Mouse (Mus musculus) MN1 (cell line): ENCODE measurements around the gene Prkar1a.
"Not testable (repeated sequence)": the region's sequence is repeated elsewhere in the genome, so short reads cannot be mapped to it uniquely, and the experiment has no call there.

Experiments
- DNase-seq: peaks from one replicate; pipeline ENCODE4 v3.0.0-alpha.2; 2016; ENCODE audit warnings: low spot score

Prkar1a gene

DNA sequence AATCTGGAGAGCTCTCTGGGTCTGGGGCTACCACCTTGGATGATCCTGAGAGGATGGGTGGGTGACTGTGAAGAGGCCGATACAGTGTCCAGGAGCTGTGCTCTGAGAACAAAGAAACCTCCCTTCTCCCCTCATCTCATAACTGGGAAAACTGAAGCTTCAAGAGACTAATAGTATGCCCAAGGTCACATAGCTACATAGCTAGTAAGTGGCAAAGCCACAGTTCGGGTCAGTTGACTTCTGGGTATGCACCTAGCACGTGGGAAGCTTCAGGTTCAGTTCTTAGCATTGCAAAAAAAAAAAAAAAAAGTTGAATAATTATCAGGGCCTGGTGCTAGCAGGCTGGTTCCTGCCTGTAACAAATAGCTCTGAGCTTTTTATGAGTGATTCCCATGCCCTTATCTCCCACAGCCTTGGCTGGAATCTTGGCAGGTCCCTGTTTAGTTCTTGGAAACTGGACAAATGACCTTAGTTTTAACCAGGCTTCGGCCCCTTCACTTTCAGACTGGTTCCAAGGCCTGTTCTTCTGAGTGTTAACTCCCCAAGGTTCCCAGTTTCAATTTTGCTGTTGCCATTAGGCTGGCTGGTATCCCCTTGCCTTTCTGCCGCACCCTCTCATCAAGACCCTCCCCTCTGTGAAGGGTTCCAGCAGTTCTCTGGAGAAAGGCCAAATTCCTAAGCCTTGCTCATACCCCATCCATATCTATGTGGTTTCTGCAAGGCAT, 7.5 kb upstream of the Prkar1a start:
- DNase-seq, result no peak

DNA sequence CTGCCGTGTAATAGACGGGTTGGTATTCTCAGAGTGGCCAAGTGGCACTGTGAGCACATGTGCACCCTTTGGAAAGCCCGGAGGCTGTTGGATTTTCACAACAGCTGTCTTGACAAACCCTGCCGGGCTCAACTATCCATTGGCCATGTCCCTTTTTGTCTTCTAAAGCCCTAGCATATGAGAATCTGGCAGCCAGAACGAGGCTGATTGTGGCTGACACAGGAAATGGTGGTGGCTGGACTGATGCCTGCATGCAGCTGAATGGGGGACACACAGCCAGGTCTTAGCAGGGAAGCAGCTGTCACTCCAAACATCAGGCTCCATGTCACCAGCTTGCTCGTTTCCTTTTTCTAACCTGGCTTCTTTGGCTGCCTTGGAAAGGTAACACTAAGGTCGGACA, 695 bp upstream of the Prkar1a start:
- DNase-seq, result no peak

DNA sequence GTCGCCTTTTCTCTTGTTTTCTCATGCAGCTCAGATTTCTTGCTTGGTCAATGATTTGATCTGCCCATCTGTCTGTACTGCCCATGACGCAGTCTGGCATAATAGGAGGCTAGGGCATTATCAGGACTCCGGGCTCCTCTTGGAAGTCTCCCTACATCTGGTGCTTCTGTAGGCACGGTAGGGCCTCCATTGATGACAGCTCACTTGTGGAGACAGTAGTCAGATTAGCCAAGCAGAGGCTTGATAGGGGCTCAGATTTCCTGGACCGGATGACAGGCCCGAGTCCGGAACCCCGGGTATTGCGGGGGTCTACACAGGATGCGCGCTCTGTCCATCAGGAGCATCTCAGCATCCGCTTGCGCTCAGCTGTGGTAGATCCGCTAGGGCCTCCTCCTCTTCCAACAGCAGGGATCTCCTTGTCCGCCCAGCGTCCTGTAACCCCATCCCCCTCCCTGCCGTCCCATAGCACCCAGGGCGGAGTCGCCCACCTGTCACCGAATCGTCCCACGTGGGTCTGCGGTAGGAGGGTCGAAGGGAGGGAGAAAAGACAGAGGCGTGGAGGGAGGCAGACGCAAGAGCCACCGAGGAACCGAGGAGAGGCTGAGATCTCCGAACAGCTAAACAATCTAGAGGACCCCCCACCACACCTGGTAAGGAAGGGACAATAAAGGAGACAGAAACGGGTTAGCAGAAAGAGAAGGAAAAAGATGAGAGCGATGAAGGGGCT, 933 bp downstream of the Prkar1a start:
- peak; percentile 93 for DNase-seq

DNA sequence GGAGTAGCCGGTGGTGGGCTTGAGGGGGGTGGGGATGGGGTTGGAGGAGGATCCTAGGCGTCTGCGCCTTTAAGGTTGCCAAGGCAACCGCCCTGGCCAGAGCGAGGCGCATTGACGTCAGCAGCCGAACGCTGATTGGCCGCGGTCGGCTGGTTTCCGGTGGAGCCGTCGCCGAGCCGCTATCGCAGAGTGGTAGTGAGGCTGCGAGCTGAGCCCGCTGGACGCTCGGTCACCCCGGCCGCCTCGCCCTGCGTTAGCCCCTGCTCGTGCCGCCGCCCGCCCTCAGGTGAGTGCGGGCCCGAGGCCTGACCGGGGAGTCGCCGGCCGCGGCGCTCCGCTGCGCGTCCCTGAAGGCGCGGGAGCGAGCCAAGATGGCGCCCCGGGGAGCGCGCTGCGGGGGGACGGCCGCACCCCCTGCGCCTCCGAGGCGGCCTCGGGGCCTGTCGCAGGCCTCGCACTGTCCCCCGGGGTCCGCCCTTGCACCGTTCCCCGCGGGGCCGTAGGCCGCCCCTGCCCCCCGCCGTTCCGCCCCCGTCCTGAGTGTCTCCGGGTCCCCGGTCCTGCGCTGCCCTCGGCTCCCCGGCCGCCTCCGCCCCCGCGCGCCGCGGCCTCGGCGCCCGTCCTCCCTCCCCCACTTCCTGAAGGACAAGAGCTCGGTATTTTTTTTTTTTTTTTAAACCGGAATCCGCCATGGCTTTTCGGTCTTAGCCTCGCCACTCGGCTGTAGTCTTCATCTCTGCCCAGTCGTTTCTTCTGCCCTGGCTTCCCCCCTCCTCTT, 1.8 kb downstream of the Prkar1a start:
- peak; percentile 96 for DNase-seq

DNA sequence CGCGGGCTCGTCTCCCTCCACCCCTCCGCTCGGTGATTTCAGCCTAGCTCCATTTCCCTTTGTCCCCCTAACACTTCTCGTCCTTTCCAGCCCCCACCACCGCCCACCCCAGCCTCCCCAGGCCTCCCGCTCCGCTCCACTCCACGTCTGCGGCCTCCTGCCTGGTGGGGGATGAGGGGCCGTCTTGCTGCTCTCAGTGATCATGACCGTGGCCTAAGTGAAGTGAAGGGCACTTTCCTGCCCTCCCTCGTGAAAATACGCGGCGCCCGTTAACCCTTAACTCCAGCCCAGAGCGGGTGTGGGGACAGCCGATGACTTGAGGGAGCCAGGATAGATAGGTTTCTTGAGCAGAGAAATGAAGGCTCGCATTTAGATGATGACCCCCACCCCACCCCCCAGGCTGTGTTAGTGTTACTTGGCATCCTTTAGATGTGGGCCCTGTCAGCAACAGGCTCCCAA, 2.4 kb downstream of the Prkar1a start:
- DNase-seq, result no peak

DNA sequence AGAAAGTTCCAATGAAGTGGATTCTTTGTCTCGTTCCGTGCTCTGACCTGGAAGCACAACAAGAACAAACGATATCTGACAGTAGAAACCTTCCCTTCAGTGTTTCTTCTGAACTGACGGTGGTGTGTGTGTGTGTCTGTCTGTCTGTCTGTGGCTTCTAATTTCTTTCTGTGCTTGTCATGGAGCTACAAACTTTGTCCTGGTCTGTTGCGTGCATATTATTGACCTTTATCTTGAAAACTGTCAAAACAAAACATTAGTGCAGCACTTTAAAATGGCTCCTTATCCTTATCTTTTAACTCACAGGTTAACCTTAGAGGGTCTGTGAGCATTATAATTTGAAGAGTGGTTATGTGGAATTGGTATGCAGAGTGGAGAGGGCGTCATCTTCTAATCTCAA, 3.3 kb downstream of the Prkar1a start:
- no peak for DNase-seq

DNA sequence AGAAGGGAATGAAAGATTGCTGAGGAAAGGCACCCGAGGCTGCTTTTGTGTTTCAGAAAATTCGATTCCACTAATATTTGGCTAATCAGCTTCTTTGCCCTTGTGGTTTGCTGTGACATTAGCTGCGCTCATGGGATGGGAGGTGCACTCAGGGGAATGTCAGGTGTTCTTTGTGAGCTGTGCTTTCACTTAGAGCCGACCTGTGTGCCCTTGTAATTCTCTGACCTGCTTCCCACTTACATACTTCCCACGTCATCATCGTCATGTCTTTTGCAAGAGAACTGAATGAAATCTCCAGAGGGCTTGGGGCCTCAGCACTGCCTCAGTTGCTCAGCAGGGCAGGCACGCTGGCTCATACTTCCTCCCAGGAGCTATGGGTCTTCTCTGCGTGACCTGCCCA, 4.0 kb downstream of the Prkar1a start:
- DNase-seq, result no peak

DNA sequence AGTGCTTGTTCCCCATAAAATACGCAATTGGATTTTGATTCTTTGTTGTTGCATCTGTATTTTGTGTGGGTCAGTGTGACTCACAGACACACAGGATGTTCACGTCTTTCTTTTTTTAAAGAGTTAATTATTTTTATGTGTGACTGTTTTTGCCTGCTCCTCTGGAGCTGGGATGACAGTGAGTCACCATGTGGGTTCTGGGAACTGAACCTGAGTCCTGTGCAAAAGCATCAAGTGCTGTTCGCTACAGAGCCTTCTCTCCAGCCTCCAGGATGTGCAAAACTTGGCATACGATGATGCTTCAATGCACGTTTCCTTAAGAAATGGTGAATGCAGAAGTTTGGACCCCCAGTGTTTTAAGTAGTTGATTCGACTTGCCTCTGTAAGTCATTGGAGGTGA, 5.4 kb downstream of the Prkar1a start:
- no peak for DNase-seq

DNA sequence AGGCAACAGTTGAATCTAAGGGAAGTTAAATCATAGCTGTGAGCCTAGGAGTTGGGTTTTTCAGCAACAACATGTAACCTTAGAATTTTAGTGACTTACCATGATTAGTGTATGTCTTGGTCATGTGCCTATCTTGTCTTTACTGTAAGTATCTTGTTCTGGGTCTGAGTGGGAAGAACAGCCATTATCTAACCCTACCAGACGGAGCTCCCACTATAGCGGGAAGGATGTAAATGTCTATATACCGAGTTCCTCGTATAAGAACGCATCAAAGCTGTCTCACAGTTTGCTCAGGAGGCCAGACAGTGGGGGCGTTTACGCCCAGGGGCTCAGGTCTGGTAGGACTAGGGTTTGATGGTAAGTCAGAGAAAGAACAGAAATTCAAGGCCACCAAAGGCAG, 7.0 kb downstream of the Prkar1a start:
- no peak for DNase-seq

DNA sequence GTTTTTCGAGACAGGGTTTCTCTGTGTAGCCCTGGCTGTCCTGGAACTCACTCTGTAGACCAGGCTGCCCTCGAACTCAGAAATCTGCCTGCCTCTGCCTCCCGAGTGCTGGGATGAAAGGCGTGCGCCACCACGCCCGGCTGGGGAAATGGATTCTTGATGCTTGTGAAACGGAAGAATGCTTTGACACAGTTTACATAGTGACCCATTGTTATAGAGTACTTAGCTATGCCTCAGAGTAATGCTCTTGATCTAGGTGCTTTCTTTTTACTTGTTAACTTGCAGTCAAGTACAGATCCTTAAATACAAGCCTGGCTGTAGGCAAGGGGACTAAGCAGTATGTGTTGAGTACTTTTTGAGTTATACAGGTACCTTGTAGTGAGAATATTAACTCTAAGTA, 11.3 kb downstream of the Prkar1a start:
- DNase-seq, result not testable (repeated sequence)

DNA sequence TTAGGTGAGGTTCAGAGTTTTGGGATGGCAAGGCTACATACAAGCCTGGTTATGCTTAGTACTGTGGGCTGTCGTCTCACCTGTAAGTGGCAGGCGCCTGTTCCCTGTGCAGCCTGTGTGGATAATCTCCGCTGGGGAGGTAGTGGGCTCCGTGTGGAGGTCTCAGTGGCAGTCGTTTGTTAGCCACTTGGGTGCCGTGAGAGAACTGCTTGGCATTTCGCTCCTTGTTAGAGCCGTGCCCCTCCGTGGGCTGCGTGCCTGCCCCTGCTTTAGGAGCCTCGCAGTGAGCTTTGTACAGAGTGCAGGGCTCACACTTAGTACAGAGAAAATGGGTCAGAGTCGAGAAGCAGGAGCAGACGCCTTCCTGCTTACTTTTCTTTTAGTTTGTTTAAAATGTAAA, 15.1 kb downstream of the Prkar1a start:
- no peak for DNase-seq

DNA sequence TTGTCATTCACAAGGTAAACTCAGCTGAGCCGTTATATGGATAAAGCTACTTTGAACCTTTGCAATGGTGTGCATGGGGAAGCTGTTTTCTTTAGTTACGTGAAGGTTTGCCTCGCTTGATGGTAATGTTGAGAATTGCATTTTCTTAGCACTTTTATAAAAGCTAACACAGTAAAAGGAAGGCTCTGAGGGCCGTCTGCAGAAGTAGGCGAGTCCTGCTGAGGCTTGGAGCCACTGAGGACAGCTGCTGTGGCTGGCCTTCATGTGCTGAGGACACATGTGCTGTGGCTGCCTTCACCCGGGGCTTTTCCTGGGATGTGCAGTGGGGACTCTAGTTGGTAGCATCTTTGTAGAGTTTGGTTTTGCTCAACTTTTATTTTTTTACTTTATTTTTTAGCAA, 16.2 kb downstream of the Prkar1a start:
- no peak for DNase-seq

DNA sequence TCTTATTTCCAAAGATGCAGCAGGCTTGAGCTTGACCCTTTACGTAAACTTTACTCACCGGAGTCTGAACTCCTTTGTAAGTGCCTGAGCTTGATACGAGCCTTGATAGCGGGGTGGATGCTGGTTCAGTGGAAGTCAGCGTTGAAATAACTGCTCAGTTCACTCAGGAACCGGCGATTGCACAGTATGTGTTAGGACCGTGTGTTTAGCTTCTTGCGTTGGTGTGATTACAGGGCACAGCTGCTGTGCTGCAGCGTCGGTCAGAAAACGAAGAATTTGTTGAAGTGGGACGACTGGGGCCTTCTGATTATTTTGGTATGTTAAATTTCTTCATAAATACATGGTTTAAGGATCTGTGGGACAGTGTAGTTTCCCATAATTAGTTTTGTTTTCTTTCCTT, 17.2 kb downstream of the Prkar1a start:
- no peak for DNase-seq

DNA sequence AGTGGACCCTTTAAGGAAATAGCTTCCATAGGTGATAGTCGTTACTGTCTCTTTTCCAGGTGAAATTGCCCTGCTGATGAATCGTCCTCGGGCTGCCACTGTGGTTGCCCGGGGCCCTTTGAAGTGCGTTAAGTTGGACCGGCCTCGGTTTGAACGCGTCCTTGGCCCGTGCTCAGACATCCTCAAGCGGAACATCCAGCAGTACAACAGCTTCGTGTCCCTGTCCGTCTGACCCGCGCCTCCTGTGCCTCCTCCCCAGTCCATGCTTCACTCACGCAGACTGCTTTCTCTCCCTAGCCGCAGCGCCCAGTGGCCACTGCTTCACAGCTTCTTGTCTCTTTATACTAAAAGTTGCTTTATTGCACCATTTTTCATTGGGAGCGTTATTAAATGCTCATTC, 18.2 kb downstream of the Prkar1a start:
- DNase-seq, result no peak

DNA sequence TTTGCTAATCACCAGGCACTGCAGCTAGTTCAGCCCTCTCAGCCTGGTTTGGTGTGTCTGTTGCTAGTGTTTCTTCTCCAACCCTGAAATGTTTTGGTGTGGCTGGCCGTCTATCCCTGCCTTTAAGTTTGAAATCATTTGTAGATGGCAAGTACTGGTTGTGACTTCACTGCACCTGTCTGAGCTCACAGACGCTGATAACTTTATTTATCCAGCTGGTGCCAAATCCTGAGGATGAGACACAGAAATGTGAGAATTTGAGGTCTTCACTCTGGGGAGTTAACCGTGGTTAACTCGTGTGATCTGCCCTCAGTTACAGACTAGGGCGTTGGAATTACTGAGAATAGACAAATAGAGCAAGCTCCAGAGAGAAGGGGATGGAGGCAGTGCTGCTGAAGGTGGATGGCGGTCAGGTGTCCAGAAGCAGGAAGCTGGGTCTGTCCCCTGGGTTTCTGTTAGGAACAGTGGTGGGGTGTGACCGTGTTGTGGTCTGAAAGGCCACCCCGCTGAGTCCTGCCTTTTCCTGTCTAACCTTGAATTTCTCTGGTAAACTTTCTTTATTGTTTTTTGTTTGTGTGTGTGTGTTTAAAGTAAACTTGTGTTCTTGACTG, 19.0 kb downstream of the Prkar1a start:
- no peak for DNase-seq

DNA sequence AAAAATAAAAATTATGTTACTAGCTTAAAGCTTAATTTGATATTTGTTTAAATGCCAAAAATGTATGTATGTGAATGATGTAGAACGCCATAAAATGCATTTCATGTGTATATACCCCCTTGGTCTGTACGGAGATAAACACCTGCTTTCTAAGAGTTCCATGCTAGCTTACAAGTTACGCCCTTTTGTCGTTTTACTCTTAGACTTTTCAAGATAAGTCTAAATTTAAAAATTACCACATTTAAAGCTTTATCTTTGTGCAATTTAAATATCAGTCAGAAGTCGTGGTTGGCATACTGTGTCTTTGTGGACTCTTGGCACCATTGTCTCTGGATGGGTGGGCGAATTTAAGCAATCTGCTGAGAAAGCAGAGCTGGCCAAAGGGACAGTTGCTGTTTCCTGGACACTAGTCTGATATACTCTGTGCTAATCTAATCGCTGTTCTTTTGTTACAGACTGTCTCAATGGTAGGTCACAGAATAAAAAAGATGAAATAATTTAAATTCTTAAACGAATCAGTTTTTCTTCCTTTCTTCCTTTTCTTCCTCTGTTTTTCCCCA, 20.0 kb downstream of the Prkar1a start:
- DNase-seq, result no peak

DNA sequence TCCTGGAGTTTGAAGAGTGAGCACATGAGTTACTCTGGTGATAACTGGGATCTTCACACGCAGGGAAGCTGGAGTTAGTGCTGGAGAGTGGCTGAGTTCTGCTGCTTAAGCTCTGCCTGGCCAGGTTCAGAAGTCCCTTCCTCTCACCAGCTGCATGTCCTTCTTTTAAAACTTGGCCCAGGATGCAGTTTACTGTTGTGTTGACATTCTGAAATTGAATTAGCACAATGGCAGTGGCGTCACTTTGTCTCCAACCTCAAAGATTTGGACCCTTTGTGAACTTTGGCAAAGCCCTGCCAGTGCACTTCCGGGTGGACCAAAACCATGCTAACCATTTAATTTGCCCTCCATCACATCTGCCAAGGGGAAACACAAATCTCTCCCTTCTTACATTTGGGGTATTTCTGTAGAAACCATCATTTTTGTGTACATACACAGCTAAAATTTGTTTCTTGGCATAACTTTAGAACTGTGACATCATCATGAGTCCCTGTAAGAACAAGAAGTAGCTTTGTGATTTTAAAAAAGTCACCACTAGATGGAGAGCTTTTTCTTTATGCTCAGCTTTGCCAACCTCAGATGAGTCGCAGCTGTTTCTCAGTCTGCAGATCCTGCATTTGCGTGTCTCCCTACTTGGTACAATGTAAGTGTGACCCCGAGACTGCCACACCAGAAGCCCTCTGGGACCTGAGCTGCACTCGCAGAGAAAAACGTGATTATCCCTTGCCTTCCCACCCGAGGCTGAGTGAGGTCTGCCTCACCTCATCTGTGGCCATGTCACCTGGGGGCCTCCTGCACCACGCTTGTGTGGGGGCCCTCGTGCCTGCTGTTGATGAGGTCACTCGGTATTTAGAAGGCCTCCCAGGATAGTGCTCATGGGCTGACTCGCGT, 21.1 kb downstream of the Prkar1a start:
- DNase-seq, result peak; percentile 84

DNA sequence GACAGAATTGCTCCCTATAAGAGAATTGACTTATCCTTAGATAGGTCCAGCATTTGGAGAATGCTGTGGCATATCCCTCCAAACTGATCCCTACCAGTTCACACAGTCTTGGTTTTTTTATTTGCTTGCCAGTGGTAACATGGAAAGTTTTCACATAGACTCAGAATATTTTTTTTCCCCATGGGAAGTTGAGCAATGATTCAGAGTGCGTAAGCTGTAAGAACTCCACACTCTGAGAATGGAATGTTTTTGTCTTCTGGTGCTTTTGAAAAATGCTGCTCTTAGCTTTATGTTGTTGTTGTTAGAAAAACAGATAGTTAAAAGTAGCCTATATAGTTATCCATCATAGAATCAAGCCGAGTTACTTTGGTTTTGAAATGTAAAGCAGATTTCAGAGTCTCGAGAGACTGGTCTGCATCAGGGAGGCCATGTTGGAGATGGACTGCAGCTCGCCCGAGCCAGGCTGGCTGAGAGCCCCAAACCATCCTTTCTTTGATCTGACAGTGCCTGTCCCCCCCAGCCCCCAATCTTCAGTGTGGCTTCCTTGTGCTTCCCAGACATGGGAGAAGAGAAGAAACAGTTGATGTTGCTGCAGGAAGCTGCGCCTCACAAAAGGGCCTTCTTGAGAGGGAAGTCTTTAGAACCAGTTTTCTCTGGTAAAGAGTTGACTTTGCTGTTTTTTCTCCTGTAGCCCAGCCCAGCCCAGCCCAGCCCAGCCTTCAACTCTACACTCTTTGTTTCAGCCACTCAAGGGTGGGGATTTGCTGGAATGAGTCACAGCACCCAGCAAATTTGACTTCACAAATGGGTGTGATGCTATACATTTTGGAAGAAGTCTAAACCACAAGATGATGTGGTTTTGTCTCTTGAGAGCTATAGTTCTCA, 22.2 kb downstream of the Prkar1a start:
- DNase-seq, result no peak

DNA sequence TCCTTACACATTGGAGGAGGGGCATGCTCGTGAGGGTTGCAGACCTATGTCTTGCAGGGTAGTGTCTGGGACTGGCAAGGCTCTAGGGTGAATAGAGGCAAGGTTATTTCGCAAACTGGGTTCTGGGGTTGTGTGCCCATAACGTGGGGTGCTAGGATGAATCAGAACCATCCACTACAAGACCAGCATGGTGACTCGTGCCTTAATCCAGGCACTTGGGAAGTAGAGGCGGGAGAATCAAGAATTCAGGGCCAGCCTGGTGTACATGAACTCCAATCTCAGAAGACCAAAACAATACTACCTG, 22.8 kb downstream of the Prkar1a start:
- no peak for DNase-seq

DNA sequence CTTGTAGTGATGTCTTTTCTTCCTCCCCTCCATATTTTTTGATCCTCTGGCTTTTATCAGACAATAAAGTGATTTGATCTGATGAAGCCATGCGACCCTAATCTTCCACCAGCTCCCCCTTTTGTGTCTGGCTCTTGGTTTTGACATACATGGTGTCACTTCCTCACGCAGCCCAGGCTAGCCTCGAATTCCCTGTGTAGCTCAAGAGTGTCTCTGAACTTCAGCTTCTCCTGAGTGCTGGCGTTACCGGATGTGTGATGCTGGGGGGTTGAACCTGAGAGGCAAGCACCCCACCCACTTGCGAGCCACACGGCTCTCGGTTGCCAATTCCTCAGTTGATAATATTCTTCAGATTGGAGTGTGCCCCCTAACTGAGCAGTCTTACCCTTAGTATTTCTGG, 23.2 kb downstream of the Prkar1a start:
- no peak for DNase-seq
